Mouse (Mus musculus) monocyte, adult 2 months (primary cell): Measurements from ENCODE around the gene Gga2.
A peak's percentile ranks its signal among the peaks of the same experiment; 100 is the strongest.

ENCODE experiments used
- DNase-seq, 2 experiments: peaks; one replicate each; pipeline ENCODE4 v3.0.0; 2022; ENCODE audit warnings: low spot score in 2 of 2, low read depth in 1 of 2

Gene Gga2

DNA sequence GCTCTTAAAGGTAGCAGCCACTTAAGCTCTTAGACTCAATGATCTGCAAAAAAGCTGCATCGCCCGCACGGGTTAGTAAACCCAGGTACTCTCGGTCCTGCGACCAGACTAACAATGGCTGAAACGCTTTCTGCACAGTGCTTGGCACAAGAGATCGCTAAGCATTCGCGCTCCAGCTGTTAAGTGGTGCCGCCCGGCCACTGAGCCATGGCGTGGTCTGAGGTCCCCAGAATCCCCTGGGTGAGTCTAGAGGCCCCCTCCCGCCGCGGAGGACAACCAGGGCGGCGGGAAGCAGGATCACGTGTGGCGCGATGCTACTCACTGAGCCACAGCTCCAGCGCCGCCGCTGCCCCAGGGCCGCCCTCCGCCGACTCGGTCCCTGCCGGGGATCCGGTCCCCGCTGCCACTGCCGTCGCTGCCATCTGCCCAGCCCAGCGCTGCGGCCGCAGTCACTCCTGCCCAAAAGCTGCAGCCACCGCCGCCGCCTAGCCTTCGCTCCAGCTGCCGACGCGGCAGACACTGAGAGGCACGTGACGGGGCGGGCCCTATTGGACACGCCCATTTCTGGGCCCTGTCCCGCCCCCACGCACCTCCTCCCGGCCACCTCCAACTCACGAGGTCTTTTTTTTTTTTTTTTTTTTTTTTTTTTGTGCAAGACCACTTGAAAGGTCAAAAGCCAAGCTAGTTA lies at the start of gene Gga2:
Gene Gga2 (minus strand): TSS at position 556 of the 688 bp plus-strand sequence.
- DNase-seq, result peak; percentile 37 to 74

DNA sequence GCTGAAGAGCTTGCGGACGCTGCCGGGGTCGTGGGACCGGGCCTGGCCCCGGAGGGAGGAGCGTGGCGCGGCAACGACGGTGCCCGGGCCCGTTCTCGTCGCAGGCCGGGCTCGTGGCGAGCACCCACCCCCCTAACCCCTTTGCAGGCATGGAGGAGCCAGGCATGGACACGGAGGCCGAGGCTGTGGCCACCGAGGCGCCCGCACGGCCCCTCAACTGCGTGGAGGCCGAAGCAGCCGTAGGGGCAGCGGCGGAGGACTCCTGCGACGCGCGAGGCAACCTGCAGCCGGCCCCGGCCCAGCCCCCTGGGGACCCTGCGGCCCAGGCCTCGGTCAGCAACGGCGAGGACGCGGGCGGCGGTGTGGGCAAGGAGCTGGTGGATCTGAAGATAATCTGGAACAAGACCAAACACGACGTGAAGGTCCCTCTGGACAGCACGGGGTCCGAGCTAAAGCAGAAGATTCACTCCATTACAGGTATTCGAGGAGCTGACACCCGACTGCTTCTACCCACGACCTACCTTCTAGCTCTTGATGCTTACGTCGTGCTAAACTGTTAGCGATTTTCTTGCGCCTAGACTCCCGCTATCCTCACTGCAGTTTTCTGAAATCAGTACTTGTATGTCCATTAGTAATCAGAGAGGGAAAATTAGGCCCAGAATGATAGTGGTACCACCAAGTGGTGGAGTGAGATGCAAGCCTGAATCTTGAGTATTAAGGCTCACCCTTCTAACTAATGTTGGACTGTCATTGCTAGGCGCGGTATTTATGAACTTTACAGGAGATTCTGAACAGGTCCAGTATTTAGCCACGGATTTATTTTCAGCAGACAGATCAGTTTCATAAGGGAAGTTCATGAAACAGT lies 46.7 kb upstream of the Gga2 start:
- DNase-seq, result no peak

DNA sequence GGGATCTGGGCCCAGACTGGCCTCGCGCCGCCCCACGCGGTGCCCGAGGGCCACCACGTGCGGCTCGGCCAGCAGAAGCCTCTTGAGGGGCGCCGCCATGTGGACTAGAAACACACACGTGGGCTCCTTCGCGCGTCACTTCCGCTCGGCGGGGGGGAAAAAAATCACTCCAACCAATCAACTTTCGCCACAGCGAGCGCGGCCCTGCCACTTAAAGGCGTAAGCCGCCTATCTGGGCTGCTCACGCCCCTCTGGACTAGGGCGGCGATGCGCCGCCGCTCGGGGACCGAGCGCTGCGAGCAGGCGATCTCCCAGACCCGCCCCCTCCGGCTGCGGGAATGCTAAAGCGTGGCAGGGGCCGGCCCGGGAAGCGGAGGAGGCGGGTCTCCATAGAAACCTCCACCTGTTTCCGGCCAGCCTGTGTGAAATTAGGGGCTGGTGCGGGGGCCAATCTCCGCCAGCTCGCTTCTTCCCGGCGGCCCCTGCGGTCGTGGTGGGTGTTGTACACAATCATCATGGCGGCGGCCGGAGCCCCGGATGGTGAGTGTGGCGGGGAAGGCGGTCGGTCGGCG lies 46.0 kb upstream of the Gga2 start, which contains the start of the genes Ubfd1 and Ears2:
Gene Ubfd1 (plus strand): TSS at position 231 of the 572 bp plus-strand sequence.
Gene Ears2 (minus strand): TSS at position 319 of the 572 bp plus-strand sequence.
- DNase-seq, result peak; percentile 85 to 93

DNA sequence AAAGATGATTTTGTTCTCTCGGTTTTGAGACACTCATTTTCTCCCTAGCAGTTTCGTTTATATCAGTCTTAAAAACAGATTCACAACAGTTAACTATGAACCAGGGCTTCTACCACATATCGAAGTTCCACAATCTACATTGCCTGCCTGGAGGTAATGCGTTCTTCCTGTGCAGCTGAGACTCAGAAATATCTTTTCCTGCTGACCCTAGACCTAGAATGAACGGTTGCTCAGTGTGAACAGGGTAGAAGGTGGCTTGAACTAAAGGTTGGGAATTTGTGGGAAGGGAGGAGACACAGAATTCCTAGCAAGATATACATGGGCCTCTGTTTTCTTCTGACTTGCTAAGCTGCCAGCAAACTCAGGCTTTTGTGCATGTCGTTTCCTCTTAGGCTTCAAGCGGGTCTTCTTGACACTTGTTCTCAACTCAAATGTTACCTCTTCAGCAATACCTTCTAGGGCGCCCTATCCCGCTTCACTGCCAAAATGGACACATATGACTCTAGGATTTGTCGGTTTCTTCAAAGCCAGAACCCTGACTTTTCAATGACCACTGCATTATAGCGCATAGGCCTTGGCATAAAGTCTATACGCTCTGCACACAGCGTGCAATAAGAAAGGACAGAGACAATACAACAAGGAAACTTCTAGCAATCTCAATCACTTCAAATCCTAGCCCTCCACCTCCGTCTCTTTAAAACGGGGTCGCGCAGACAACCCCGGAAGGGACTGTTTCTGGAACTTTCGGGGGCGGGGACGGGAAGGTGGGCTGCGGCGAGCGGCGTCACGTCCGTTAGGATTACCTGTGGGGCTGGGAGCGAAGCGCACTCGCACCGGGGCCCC lies 45.3 kb upstream of the Gga2 start:
- no peak for DNase-seq

DNA sequence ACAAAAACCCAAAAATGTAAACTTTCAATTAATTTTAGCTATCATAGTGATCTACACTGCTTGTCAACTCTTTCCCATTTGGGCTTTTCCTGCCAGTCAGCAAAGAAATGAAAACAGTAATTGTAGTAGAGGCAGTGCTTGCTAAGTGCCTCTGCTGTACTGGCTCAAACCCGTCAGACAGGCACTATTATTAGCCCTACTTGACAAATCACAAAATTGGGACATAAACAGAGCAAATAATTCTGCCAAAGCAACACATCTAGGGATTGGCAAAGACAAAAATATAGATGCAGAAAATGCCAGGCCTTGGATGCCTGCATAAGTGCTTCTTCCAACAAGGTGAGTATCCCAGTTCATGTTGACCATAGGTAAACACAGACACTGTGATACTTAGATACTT lies 44.6 kb upstream of the Gga2 start:
- DNase-seq, result no peak

- DNase-seq, result no peak
Observed at GRCm38 (mm10) chr7:122056633-122057032, 35.6 kb upstream of the Gga2 start.

GRCm38 (mm10) chr7:122050834-122051233 lies 29.8 kb upstream of the Gga2 start:
- DNase-seq, result no peak

- no peak for DNase-seq
Observed at GRCm38 (mm10) chr7:122048191-122048590, 27.2 kb upstream of the Gga2 start.

DNA sequence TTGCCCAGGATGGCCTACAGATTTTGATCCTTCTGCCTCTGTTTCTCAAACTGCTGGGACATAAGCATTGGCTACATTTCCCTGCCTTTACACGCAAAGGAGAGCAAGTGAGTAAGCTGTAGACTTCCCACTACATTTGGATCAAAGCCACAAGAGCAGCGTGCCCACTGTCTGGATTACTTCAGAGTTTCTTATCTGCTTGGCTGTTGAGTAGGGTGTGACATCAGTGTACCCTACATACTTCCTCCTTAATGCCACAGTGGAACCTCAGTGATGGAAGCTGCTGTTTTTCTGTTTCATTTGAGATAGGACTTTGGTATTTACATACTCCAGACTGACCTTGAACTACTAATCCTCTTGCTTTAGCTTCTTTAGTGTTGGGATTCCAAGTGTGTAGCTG lies 25.8 kb upstream of the Gga2 start:
- DNase-seq, result no peak

DNA sequence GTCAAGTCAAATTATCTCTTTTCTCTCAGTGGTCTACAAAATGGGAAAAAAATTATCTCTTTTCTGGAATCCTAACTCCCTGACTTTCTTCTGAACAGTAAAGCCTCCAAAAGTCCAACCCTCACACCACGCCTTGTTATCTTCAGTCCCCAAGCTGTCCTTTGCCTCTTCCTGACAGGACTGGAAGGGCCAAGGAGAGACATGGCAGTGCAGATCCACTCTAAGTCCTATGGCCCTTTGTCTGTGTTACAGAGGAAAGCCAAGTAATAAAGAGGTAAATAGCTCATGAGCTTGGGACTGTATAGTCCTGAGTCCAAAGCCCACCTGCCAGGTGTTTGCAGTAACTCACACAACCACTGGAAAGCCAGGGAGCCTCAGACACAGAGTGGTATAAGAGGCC lies 24.7 kb upstream of the Gga2 start:
- DNase-seq, result no peak

DNA sequence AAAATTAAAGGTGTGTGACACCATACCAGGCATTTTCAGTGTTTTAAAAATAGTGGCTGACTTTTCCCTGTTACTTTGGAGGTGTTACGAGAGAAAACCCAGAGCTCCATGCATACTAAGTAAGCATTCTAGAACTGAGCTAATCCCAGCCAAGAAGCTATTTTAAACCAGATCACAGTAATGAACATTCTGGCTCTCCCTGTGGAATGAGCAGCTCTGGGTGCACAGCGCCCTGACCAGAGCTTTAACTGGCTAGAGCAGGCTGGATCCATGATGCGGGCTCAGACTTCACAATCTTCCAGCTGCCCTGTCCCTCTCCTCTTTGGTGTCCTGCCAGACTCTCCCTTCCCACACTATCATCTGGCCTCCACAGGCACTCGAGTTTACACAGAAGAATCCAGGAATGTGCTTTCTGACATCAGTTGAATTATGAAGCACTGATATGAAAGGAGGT lies 24.2 kb upstream of the Gga2 start:
- no peak for DNase-seq

DNA sequence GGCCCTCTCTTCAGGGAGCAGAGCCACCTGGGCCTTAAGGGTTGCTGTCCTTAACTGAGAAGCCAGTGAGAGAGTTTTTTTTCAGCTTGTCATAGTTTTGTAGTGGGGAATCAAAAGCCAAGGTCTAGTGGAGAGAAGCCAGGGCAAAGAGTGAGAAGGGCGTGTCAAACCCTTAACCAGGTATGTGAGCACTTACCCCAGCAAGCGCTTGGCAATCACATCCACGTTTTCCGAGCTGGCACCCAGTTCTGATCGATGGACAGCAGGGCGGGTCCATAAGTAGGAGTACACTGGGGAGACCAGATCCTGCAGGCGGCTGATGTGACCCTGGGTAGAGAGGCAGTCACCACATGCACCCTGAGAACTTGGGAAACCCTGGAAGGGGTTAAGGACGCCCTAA lies 23.1 kb upstream of the Gga2 start:
- no peak for DNase-seq

GRCm38 (mm10) chr7:122034348-122034747 lies 13.3 kb upstream of the Gga2 start:
- DNase-seq, result no peak

GRCm38 (mm10) chr7:122033371-122033770 lies 12.3 kb upstream of the Gga2 start:
- DNase-seq, result no peak

DNA sequence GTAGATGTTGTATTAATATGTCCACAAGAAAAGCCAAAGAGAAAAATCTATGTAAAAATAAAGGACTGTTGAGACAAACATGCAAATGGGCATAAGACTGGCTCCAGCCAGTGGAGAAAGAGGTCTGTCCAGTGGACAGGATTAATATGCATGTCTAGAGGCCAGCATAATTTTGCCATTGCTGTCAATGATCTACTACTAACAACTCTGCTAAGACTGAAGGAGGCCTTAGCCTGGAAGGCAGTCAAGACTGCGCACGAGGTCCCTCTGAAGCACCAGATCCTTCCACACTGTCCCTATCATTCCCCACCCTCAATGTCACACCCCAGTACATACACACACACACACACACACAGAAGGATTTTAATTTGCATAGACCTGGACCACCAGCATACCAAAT lies 1.1 kb upstream of the Gga2 start:
- no peak for DNase-seq

DNA sequence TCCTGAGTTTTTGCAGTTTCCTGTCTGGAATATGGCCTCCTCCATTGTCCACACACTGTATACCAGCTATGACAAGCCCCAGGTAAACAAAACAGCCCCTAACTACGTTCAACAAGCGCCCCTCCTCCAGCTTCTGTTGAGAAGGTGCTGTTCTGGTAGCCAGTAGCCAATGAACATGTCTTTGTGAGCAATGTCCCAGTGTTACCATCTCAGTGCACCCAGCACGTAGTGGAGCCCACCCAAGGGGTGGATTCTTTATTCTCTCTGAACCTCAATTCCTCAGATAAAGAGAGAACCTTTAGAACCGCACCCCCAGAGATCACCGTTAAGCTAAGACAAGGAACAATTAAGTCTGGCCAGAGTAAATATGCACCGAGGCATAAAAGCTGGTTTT lies 752 bp downstream of the Gga2 start:
- no peak for DNase-seq

DNA sequence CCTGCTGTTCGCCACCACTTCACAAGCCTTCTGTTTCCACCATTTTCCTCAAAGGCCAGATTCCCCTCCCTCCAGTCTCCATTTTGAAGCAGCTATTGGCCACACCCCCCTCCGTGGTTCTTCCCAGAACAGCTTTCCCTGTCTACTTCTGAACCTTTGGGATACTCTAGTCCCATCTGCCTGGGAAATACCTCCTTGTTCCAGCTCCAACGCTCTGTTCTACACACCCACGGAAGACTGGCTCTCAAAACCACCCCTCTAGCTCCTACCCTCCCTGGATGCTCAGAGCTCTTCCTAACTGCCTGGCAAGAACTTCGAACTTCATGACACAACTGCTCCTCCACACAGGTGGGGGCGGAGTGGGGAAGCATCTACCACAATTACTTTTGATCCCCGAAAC lies 2.0 kb downstream of the Gga2 start:
- no peak for DNase-seq

GRCm38 (mm10) chr7:122018247-122018646 lies 2.8 kb downstream of the Gga2 start:
- DNase-seq, result no peak

DNA sequence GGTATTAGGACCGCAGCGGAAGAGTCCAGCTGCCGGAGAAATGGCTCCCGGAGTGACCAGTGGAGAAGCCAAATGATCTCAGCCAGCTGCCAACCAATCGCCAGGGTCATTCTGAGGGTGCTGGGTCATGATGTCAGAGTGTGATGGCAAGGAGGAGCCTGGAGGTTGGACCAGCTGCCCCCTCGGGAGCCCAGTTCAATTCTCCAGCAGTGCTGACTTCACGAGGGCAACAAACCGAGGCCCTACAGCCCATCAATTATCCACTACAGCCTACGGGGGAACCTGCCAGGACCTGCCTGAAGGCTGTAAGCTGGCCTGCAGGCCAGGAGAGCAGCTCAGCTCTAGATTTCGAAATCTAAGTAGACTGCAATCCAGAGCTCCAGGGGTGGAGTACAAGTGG lies 5.3 kb downstream of the Gga2 start:
- no peak for DNase-seq

GRCm38 (mm10) chr7:122015105-122015504 lies 5.9 kb downstream of the Gga2 start:
- DNase-seq, result no peak

GRCm38 (mm10) chr7:122012949-122013348 lies 8.1 kb downstream of the Gga2 start:
- no peak for DNase-seq
